Mouse (Mus musculus) mature B cell (primary cell): Measurements from ENCODE around the gene Gm28827.
"Not testable (repeated sequence)": the region's sequence is repeated elsewhere in the genome, so short reads cannot be mapped to it uniquely, and the experiment has no call there.

Experiments
- in situ Hi-C: fragments of 300-500 bp; cut with MboI; formaldehyde crosslinking; loops from 2 replicates; pipeline ENCODE4 v1.14.3; 2019

Gene Gm28827

DNA sequence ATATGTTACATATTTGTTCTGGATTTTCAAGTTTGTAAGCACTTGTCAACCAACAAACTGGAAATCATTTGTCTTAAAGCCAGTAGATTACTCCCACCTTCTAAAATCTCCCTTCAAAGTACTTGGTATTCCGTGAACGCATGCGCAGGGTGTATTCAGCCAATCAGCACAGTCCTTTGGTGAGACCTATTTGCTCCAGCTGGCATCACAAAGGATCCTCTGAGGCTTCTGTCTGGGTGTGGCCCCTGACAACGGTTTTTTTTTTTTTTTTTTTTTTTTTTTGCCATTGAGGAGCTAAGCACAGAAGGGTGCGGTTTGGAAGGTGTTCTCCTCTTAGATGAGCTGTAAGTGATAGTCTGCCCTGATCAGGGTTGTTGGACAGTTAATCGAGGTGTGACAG lies at the start of gene Gm28827:
Gm28827 (plus strand) TSS at position 301 of the 400 bp plus-strand sequence.
- in situ Hi-C loops = not testable (repeated sequence)
